Mouse (Mus musculus) intestine, embryonic 15.5 days (tissue): ENCODE data around the gene Prkca. TPM values are rescaled to one million over a fixed set of nuclear protein-coding genes. Genes with fewer than 3 reads are reported as not detected.

Source experiments
- ATAC-seq: fragments of 200-750 bp; cut with Nextera tagmentation; 2 replicates; pipeline ENCODE4 v1.8.0; 2017; ENCODE audit warnings: moderate TSS enrichment, moderate library complexity
- H3K27ac ChIP-seq: fragments of 300-500 bp; sonication (generic); 2 replicates; pipeline ENCODE4 v1.5.1; 2015; ENCODE audit warnings: mild to moderate bottlenecking, inconsistent platforms
- H3K27me3 ChIP-seq: fragments of 300-500 bp; sonication (generic); replicated peaks from 2 replicates; pipeline ENCODE4 v1.6.1; 2015; ENCODE audit warnings: inconsistent platforms
- H3K36me3 ChIP-seq: fragments of 300-500 bp; sonication (generic); 2 replicates; pipeline ENCODE4 v1.6.1; 2015; ENCODE audit warnings: inconsistent platforms
- H3K4me1 ChIP-seq: fragments of 300-500 bp; sonication (generic); replicated peaks from 2 replicates; pipeline ENCODE4 v1.6.1; 2015; ENCODE audit warnings: inconsistent platforms
- H3K4me2 ChIP-seq: fragments of 300-500 bp; sonication (generic); replicated peaks from 2 replicates; pipeline ENCODE4 v1.6.1; 2015; ENCODE audit warnings: mild to moderate bottlenecking, inconsistent platforms
- H3K4me3 ChIP-seq: fragments of 300-500 bp; sonication (generic); replicated peaks from 2 replicates; pipeline ENCODE4 v1.5.1; 2015; ENCODE audit warnings: inconsistent platforms
- H3K9ac ChIP-seq: fragments of 300-500 bp; sonication (generic); 2 replicates; pipeline ENCODE4 v1.6.1; 2015; ENCODE audit warnings: inconsistent platforms
- H3K9me3 ChIP-seq: fragments of 300-500 bp; sonication (generic); 2 replicates; pipeline ENCODE4 v1.6.1; 2016; ENCODE audit warnings: inconsistent platforms
- WGBS: fragments of 180-500 bp; shearing (Covaris S2); methylation state at CpG from one replicate; pipeline ENCODE4 v1.1.7; 2015; 5-methylcytosine and 5-hydroxymethylcytosine counted together
- polyA plus RNA-seq: library from polyadenylated mRNA; unstranded; fragments of >200 nt; fragmentation: Nextera tagmentation; extraction: Ambion mirVana; gene quantifications from 2 replicates; pipeline ENCODE4 v1.2.1, GENCODE M21; 2015

Prkca gene
- polyA plus RNA-seq, 1 experiment from 2014 or later: 22.0 TPM

- H3K27me3 ChIP-seq: no peaks in the 10 kb centered on the region
- H3K4me1 ChIP-seq: no peaks in the 10 kb centered on the region
- no peaks in the 10 kb centered on the region for H3K9me3 ChIP-seq
- 63% methylated on average over 2 of the region's 2 CpGs for WGBS
- H3K4me2 ChIP-seq: no peak overlapping the region
- no peak for ATAC-seq
- no peak overlapping the region for H3K4me3 ChIP-seq
- H3K9ac ChIP-seq: no peak overlapping the region
- no peak overlapping the region for H3K27ac ChIP-seq
- peaks cover 7% of the 10 kb centered on the region; the same call in 1 of the 2 replicates for H3K36me3 ChIP-seq
Measured at GRCm38 (mm10) chr11:108040823-108041222, 302.9 kb downstream of the Prkca start.

DNA sequence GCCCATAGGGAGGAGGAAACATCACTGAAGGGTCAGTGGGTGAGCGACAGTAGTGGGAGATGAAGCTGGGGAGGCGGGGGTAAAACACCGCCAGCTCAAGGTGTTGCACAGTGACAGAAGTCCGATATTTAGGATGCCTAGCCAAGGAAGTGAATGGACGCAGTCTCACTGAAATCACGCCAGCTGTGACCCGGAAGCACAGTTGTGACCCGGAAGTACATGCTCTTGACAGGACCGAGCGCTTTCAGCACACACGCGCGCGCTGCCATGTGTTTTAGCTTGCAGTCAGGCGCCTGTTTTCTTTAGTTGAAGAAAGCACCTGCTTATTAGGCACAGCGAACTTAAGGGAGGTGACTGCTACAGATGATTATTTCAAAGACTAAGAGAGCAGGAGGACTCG, 304.0 kb downstream of the Prkca start:
- Histone ChIP-seq H3K4me1 (0 out of 2 replicates have a peak, but pooled peaks cover 2% of the 10 kb centered on the region), H3K27me3 (no peaks in the 10 kb centered on the region), H3K4me3 (no peak overlapping the region), H3K27ac (no peak overlapping the region), H3K4me2 (no peak overlapping the region), H3K9me3 (no peaks in the 10 kb centered on the region), H3K9ac (no peak overlapping the region; the same call in 1 of the 2 replicates), H3K36me3 (0 out of 2 replicates have a peak, but pooled peaks cover 4% of the 10 kb centered on the region)
- 93% methylated on average over 17 of the region's 17 CpGs for WGBS
- no peak for ATAC-seq

DNA sequence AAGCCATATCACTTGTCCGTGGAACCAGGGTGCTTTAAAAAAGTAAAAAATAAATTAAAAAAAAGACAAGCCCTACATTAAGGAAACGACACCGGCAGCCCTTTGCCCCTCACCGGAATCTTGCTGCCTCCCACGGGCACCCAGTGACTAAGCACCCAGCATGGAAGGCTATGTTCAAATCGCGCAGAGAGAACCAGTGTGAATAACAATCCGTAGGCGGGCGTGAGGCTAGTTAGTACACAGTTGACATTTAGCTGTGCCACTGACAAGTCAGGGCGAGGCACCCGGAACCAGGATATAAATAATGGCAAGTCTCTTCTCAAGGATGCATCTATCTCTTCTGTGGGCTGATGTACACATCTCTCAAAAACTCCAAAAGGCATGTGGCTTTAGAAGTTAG, 304.7 kb downstream of the Prkca start:
- no peaks in the 10 kb centered on the region for H3K27me3 ChIP-seq
- no peaks in the 10 kb centered on the region for H3K9me3 ChIP-seq
- WGBS: 88% methylated on average over 12 of the region's 12 CpGs
- H3K4me3 ChIP-seq: no peak overlapping the region
- H3K4me2 ChIP-seq: no peak overlapping the region
- 0 out of 2 replicates have a peak, but pooled peaks cover 2% of the 10 kb centered on the region for H3K36me3 ChIP-seq
- ATAC-seq: no peak
- peaks cover 2% of the 10 kb centered on the region; the same call in 1 of the 2 replicates for H3K4me1 ChIP-seq
- no peak overlapping the region for H3K9ac ChIP-seq
- no peak overlapping the region for H3K27ac ChIP-seq

- H3K4me2 ChIP-seq: no peak overlapping the region
- no peak overlapping the region for H3K4me3 ChIP-seq
- no peak for ATAC-seq
- H3K36me3 ChIP-seq: no peaks in the 10 kb centered on the region
- H3K27ac ChIP-seq: no peak overlapping the region
- H3K9me3 ChIP-seq: no peaks in the 10 kb centered on the region
- no peak overlapping the region for H3K9ac ChIP-seq
- peaks cover 2% of the 10 kb centered on the region; the same call in 1 of the 2 replicates for H3K4me1 ChIP-seq
- WGBS: 85% methylated on average over 10 of the region's 10 CpGs
- H3K27me3 ChIP-seq: no peaks in the 10 kb centered on the region
Measured at GRCm38 (mm10) chr11:108036339-108036738, 307.4 kb downstream of the Prkca start.

- 82% methylated on average over 5 of the region's 5 CpGs for WGBS
- Histone ChIP-seq H3K4me3 (no peak overlapping the region), H3K36me3 (no peaks in the 10 kb centered on the region), H3K9ac (no peak overlapping the region), H3K9me3 (no peaks in the 10 kb centered on the region), H3K4me1 (peaks cover 2% of the 10 kb centered on the region; the same call in 1 of the 2 replicates), H3K27ac (no peak overlapping the region), H3K4me2 (no peak overlapping the region), H3K27me3 (no peaks in the 10 kb centered on the region)
- ATAC-seq: no peak
Measured at GRCm38 (mm10) chr11:108035761-108036160, 308.0 kb downstream of the Prkca start.

DNA sequence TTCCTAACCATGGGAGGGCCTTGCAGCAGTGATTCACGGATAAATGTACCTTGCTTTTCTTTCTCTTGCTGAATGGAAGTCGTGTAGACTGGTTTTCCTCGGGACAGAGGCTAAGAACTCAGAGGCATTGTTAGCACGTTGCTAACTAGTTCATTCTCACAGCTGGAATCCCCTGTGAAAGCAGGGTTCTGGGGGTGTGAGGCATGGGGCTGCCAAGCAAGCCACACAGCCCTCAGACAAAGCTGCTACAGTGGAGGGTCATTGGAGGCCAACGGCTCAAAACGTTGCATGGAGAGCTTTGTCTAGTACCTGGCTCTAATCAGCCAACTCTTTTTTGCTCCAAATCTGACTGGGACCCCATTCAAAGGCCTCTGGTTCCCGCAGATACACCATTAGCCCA, 309.4 kb downstream of the Prkca start:
- Histone ChIP-seq H3K27me3 (no peaks in the 10 kb centered on the region), H3K4me1 (peaks cover 2% of the 10 kb centered on the region; the same call in 1 of the 2 replicates), H3K9me3 (no peaks in the 10 kb centered on the region), H3K4me3 (no peak overlapping the region), H3K36me3 (no peaks in the 10 kb centered on the region), H3K9ac (no peak overlapping the region), H3K4me2 (no peak overlapping the region), H3K27ac (no peak overlapping the region)
- ATAC-seq: no peak
- 54% methylated on average over 7 of the region's 7 CpGs for WGBS

GRCm38 (mm10) chr11:108032568-108032967, 311.2 kb downstream of the Prkca start:
- H3K4me3 ChIP-seq: no peak overlapping the region
- H3K27me3 ChIP-seq: no peaks in the 10 kb centered on the region
- H3K4me1 ChIP-seq: peaks cover 2% of the 10 kb centered on the region; the same call in 1 of the 2 replicates
- H3K9me3 ChIP-seq: no peaks in the 10 kb centered on the region
- H3K36me3 ChIP-seq: no peaks in the 10 kb centered on the region
- H3K9ac ChIP-seq: no peak overlapping the region
- H3K27ac ChIP-seq: no peak overlapping the region
- ATAC-seq: no peak
- 61% methylated on average over 10 of the region's 10 CpGs for WGBS
- H3K4me2 ChIP-seq: no peak overlapping the region

- Histone ChIP-seq H3K27me3 (no peaks in the 10 kb centered on the region), H3K27ac (no peak overlapping the region), H3K9me3 (no peaks in the 10 kb centered on the region), H3K36me3 (no peaks in the 10 kb centered on the region), H3K4me1 (peaks cover 2% of the 10 kb centered on the region; the same call in 1 of the 2 replicates), H3K4me2 (no peak overlapping the region), H3K9ac (no peak overlapping the region), H3K4me3 (no peak overlapping the region)
- 53% methylated on average over 10 of the region's 10 CpGs for WGBS
- ATAC-seq: peak; percentile 70
Measured at GRCm38 (mm10) chr11:108030956-108031604, 312.6 kb downstream of the Prkca start.

GRCm38 (mm10) chr11:108029321-108029720, 314.4 kb downstream of the Prkca start:
- no peaks in the 10 kb centered on the region; the same call in 1 of the 2 replicates for H3K4me1 ChIP-seq
- WGBS: 90% methylated on average over 11 of the region's 11 CpGs
- H3K27me3 ChIP-seq: no peaks in the 10 kb centered on the region
- ATAC-seq: no peak
- H3K9ac ChIP-seq: no peak overlapping the region
- no peak overlapping the region for H3K27ac ChIP-seq
- no peak overlapping the region for H3K4me3 ChIP-seq
- H3K36me3 ChIP-seq: no peaks in the 10 kb centered on the region
- H3K9me3 ChIP-seq: no peaks in the 10 kb centered on the region
- no peak overlapping the region for H3K4me2 ChIP-seq

GRCm38 (mm10) chr11:108028398-108028797, 315.3 kb downstream of the Prkca start:
- no peak for ATAC-seq
- WGBS: 62% methylated on average over 12 of the region's 12 CpGs
- Histone ChIP-seq H3K27me3 (no peaks in the 10 kb centered on the region), H3K36me3 (no peaks in the 10 kb centered on the region), H3K9me3 (no peaks in the 10 kb centered on the region), H3K9ac (no peak overlapping the region), H3K4me1 (0 out of 2 replicates have a peak, but pooled peaks cover under 1% of the 10 kb centered on the region), H3K27ac (no peak overlapping the region), H3K4me3 (no peak overlapping the region), H3K4me2 (no peak overlapping the region)

GRCm38 (mm10) chr11:108025726-108026425, 317.9 kb downstream of the Prkca start:
- no peak overlapping the region for H3K9ac ChIP-seq
- H3K27ac ChIP-seq: no peak overlapping the region
- H3K4me1 ChIP-seq: 0 out of 2 replicates have a peak, but pooled peaks cover 7% of the 10 kb centered on the region
- no peaks in the 10 kb centered on the region for H3K36me3 ChIP-seq
- no peak overlapping the region for H3K4me3 ChIP-seq
- no peak overlapping the region for H3K4me2 ChIP-seq
- H3K27me3 ChIP-seq: no peaks in the 10 kb centered on the region
- 52% methylated on average over 7 of the region's 7 CpGs for WGBS
- H3K9me3 ChIP-seq: no peaks in the 10 kb centered on the region
- 0 out of 2 replicates have a peak, but pooled peaks have one; percentile 36 for ATAC-seq

GRCm38 (mm10) chr11:108023188-108023587, 320.5 kb downstream of the Prkca start:
- Histone ChIP-seq H3K4me3 (no peak overlapping the region), H3K4me2 (no peak overlapping the region), H3K9me3 (no peaks in the 10 kb centered on the region), H3K27me3 (no peaks in the 10 kb centered on the region), H3K36me3 (no peaks in the 10 kb centered on the region), H3K9ac (no peak overlapping the region), H3K27ac (no peak overlapping the region), H3K4me1 (0 out of 2 replicates have a peak, but pooled peaks cover 7% of the 10 kb centered on the region)
- no peak for ATAC-seq
- WGBS: 42% methylated on average over 14 of the region's 14 CpGs
